ENCODE assay signal across 13 mouse cellular contexts in the genomic region with DNA sequence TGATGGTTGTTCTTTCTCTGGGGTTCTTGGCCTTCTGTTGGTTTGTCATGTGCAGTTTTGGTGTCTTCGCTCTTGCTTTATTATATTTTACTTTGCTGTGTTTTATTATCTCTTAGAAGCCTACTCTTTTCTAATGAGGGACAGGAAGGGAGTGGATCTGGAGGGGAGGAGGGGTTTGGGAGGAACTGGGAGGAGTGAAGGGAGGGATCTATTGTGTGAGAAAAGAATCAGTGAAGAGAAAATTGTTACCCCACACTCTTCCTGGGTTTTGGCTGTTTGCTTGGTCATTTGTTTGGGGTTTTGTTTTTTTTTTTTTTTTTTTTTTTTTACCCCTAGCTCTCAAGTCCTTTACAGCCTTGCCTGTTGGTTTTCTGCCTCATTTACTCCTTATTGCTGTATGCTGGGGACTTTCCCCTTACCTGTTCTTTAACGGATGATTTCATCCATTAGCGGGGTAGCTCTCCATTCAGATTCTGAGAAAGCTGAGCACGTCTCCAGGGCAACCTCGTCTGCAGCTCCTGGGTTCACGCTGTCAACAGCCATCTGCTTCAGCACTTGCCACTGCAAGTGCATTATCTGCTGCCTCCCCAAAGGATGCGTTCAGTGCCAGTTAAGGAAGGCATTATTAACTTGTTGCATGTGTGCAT. TPM values are rescaled to one million over a fixed set of nuclear protein-coding genes. Genes with fewer than 3 reads are reported as not detected.
DNase-seq lines count a peak whose midpoint lies in the region; ATAC-seq lines count a peak whose summit lies in the region.
"Had no signal": no experiment of that assay in that cellular context is flagged by ENCODE, and none has a peak within 500 bp of the region (broad histone marks: within the 10 kb centered on the region; RNA-seq: fewer than 3 reads in every experiment).

No protein-coding gene starts in this region.

- H3K9ac ChIP-seq in forebrain, embryonic 16.5 days (replicated peaks; ENCODE audit: low read depth, low read length): no peak overlapping the region
- H3K9ac ChIP-seq in midbrain, embryonic 13.5 days (replicated peaks): no peak overlapping the region
- H3K9ac ChIP-seq in heart, embryonic 11.5 days (ENCODE audit: low read depth, low read length): no peak overlapping the region
- H3K9ac ChIP-seq: heart, embryonic 12.5 days; liver, postnatal 0 days; stomach, embryonic 15.5 days had no signal

- peaks cover 14% of the 10 kb centered on the region for H3K4me1 ChIP-seq in forebrain, embryonic 16.5 days (replicated peaks; ENCODE audit: control insufficient read depth, insufficient read depth, low read length)
- peaks cover 10% of the 10 kb centered on the region for H3K4me1 ChIP-seq in midbrain, embryonic 13.5 days (replicated peaks)
- no peaks in the 10 kb centered on the region for H3K4me1 ChIP-seq in heart, embryonic 11.5 days (ENCODE audit: control insufficient read depth, insufficient read depth, low read length)
- H3K4me1 ChIP-seq: heart, embryonic 12.5 days; stomach, embryonic 15.5 days had no signal

- peak; percentile 7 for DNase-seq in left cerebral cortex, postnatal 4 days
- DNase-seq in left cerebral cortex, adult 11 months (ENCODE audit: low spot score): no peak
- DNase-seq in heart, postnatal 36 days: no peak
- no peak for DNase-seq in left cerebral cortex, postnatal 14 days (ENCODE audit: low spot score in 2 of 2)
- DNase-seq in left cerebral cortex, adult 8-10 months (ENCODE audit: low spot score in 2 of 2): no peak
- DNase-seq: adrenal gland, postnatal 36 days; liver, postnatal 0 days had no signal

- ATAC-seq in forebrain, embryonic 16.5 days: peak; percentile 88
- peak; percentile 90 for ATAC-seq in midbrain, embryonic 13.5 days
- ATAC-seq in heart, embryonic 11.5 days (replicated peaks; ENCODE audit: insufficient number of reproducible peaks, low FRiP score, low TSS enrichment): no peak
- ATAC-seq: intestine, postnatal 0 days; liver, postnatal 0 days had no signal

- WGBS in forebrain, embryonic 16.5 days: 10% methylated on average over 7 of the region's 7 CpGs
- 13% methylated on average over 7 of the region's 7 CpGs for WGBS in midbrain, embryonic 13.5 days
- 35% methylated on average over 7 of the region's 7 CpGs for WGBS in heart, embryonic 11.5 days (ENCODE audit: insufficient replicate concordance)

- no peak overlapping the region for H3K27ac ChIP-seq in forebrain, embryonic 16.5 days (ENCODE audit: low read length)
- no peak overlapping the region for H3K27ac ChIP-seq in midbrain, embryonic 13.5 days
- no peak overlapping the region for H3K27ac ChIP-seq in heart, embryonic 11.5 days (ENCODE audit: low read depth, low read length)
- H3K27ac ChIP-seq: stomach, embryonic 15.5 days had no signal

- no peak overlapping the region for H3K4me2 ChIP-seq in forebrain, embryonic 16.5 days (ENCODE audit: low read length)
- H3K4me2 ChIP-seq in midbrain, embryonic 13.5 days (replicated peaks): no peak overlapping the region
- H3K4me2 ChIP-seq in heart, embryonic 11.5 days: no peak overlapping the region
- H3K4me2 ChIP-seq: heart, embryonic 12.5 days; stomach, embryonic 15.5 days had no signal

- no peaks in the 10 kb centered on the region for H3K36me3 ChIP-seq in forebrain, embryonic 16.5 days (ENCODE audit: control insufficient read depth, insufficient read depth)
- H3K36me3 ChIP-seq in midbrain, embryonic 13.5 days: no peaks in the 10 kb centered on the region
- no peaks in the 10 kb centered on the region for H3K36me3 ChIP-seq in heart, embryonic 11.5 days (ENCODE audit: control insufficient read depth, insufficient read depth, low read length)
- H3K36me3 ChIP-seq: heart, embryonic 12.5 days; stomach, embryonic 15.5 days had no signal

- H3K27me3 ChIP-seq in forebrain, embryonic 16.5 days (replicated peaks; ENCODE audit: control insufficient read depth, insufficient read depth, low read length): no peaks in the 10 kb centered on the region
- no peaks in the 10 kb centered on the region for H3K27me3 ChIP-seq in midbrain, embryonic 13.5 days
- H3K27me3 ChIP-seq in heart, embryonic 11.5 days (ENCODE audit: control insufficient read depth, insufficient read depth, low read length): no peaks in the 10 kb centered on the region
- H3K27me3 ChIP-seq: heart, embryonic 12.5 days; stomach, embryonic 15.5 days had no signal

- intact Hi-C loops in left cerebral cortex, postnatal 4 days (cut with DNase I): no loop called here
- intact Hi-C loops in heart, postnatal 36 days (cut with DNase I): no loop called here
- intact Hi-C loops in left cerebral cortex, postnatal 14 days (cut with DNase I): no loop called here

- H3K4me3 ChIP-seq in forebrain, embryonic 16.5 days (replicated peaks; ENCODE audit: low read length): no peak overlapping the region
- no peak overlapping the region for H3K4me3 ChIP-seq in midbrain, embryonic 13.5 days (replicated peaks)
- no peak overlapping the region for H3K4me3 ChIP-seq in heart, embryonic 11.5 days (ENCODE audit: low read depth, low read length)
- H3K4me3 ChIP-seq: heart, embryonic 12.5 days; stomach, embryonic 15.5 days had no signal

- no peaks in the 10 kb centered on the region for H3K9me3 ChIP-seq in forebrain, embryonic 16.5 days (ENCODE audit: control insufficient read depth, low read length)
- no peaks in the 10 kb centered on the region for H3K9me3 ChIP-seq in midbrain, embryonic 13.5 days
- H3K9me3 ChIP-seq in heart, embryonic 11.5 days (replicated peaks; ENCODE audit: control insufficient read depth, low read length): no peaks in the 10 kb centered on the region
- H3K9me3 ChIP-seq: heart, embryonic 12.5 days; stomach, embryonic 15.5 days had no signal

RNA-seq across cellular contexts. Expression of gene Dnajc21, which starts 49.1 kb away (rescaled TPM):
- 10 to 100 TPM; 15.4 to 20.9 TPM for total RNA-seq in left cerebral cortex, postnatal 4 days (2021)
- 7.5 and 9.9 TPM in 2 replicates for polyA plus RNA-seq in forebrain, embryonic 16.5 days (2015; fragmentation: Nextera tagmentation; extraction: Ambion mirVana)
- polyA plus RNA-seq in midbrain, embryonic 13.5 days (2015; fragmentation: Nextera tagmentation; extraction: Ambion mirVana): 9.8 and 10.5 TPM in 2 replicates
- 10 to 100 TPM; 37.1 to 41.5 TPM for total RNA-seq in heart, postnatal 36 days (2021)
- 10 to 100 TPM; 13.7 to 15.6 TPM for total RNA-seq in left cerebral cortex, postnatal 14 days (2021)
- total RNA-seq in left cerebral cortex, adult 8-10 months (2022): 10 to 100 TPM; 22.3 to 27.0 (median 24.7) TPM
- polyA plus RNA-seq in heart, embryonic 11.5 days (2014; fragmentation: Nextera tagmentation; extraction: Ambion mirVana): 11.8 and 13.4 TPM in 2 replicates
